Mouse (Mus musculus): ENCODE data around the gene Fos. TPM values are rescaled to one million over a fixed set of nuclear protein-coding genes. Genes with fewer than 3 reads are reported as not detected.
"Not testable (repeated sequence)": the region's sequence is repeated elsewhere in the genome, so short reads cannot be mapped to it uniquely, and the experiment has no call there.

Gene Fos
- total RNA-seq, 4 experiments from 2014 or later: 5.6 to 26.9 (median 8.4) TPM

DNA sequence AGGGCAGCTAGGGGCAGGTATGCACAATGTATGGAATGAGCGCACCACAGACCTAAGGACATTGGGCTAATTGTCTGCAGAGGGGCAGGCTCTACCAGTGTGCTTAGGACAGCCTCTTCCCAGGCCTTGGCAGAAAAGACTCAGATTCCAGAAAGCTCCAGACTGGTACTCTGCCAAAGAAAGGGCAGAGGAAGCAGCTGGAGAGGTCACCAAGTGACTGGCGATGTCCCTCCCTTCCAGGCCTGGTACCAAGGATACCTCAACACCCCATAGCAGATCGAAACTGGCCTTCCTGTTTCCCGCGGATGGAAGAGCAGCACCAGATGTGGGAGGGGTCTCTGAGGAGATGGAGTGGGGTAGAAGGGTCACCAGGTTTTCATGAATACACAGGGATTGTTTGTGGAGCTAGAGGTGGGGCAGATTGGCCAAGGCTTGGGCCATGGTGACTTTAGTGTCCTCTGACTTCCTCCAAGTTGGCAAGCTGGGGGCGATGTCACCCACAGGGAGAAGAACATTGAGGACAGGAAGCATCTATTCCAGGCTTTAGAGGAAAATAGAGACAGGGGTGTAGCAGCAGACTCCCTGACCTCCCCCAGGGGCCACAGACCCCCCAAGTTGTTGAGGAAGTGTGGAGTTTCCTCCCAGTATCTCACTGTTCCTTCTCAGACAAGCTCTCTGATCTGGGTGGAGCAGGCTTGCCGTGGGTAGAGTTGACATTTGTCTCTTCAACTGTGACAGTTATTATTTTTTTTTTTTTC is 49.1 kb downstream of the Fos start:
- DNase-seq (ENCODE audit: low spot score in 2 of 2): no peak

DNA sequence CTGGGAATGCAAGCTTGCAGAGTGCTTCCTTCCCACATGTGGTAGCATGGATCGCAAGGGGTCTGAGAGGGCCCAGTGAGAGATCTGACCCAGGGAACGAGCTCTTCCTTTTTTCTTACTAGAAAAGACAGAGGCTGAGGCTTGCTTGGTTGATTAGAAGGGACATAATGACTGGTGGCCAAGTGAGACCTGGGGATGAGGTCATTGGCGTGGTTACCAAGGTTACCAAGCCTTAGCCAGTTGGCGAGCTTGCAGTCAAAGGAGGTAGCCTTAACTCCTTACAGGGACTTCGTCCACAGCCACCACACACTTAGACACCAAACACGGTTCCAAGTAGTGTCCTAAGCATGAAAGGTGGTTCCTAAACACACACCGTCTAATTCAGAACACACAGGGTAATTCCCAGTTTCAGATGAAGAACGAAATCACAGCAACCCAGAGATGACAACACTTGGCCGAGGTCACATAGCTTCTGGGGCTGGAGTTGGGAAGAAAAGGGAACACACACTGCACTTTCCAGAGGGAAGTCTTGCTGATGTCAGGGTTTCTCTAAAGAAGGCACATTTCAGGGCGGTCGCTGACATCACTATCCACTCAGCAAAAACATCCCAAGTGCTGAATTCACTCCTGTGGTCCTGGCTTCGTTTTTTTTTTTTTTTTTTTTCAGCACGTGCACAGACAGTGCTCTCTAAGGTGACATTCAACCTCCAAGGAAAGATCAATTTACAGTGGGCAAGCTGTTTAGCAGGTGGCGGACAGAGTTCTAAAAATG is 49.9 kb downstream of the Fos start:
- no peak for DNase-seq (ENCODE audit: low spot score in 2 of 2)

DNA sequence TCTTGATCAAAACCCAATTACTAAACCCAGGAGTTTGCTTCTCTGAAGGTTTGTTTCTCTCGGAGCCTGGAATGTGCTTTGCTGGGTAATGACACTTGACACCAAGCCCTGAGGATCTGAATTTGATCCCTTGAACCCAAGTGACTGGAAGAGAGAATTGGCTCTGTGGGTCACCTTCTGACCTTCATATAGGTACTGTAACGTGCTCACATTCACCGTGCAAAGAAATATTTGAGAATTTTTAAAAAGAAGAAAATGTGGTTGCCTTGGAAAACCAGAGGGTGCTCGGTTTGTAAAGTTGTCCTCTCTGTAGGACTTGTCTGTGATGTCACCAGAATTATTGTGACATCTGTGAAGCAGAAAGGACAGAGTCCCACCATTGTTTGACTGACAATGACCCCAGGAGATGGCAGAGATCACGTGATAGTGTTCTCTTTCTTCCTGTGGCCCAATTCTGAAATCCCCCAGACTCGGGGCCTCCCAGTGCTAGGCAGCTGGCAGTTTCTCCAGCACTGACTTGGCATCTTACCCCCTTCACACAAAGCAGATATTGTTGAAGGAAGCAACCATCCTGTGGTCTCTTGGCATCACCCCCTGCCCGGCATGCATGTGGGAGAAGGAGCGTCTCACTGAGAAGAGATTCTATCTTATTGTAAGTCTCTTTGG is 50.6 kb downstream of the Fos start:
- no peak for DNase-seq (ENCODE audit: low spot score in 2 of 2)

DNA sequence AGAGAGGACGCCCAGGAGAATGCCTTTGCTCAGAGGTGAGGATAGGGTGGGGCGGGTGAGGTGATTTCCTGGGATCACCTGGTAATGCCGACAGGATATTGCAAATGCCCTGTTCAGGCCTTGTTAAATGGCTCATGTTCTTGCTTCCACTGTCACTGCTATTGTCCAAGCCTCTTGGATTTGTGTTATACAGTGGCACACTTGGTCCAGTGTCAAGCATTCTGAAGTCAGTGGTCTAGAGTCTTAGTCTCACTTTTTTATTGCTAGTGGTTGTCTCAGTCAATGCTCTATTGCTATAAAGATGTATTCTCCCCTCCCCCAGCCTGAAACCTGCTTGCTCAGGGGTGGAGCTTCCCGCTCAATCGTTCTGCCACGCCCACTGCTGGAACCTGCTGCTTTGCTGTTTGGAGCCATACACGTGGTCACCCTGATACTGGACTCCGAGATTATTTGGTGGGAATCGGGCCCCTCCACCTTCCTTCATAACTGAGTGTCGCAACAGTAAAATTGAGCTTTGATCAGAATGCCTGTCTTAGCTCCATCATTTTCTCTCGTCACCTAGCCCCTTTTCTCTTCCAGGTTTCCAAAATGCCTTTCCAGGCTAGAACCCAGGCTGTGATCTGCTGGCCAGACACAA is 51.3 kb downstream of the Fos start:
- not testable (repeated sequence) for DNase-seq (ENCODE audit: low spot score in 2 of 2)

Other genes with a start within 250 kb of the Fos start
- 10 to 100 TPM; 10.8 to 12.1 (median 11.7) TPM for gene Mlh3, start 203.3 kb upstream of the Fos start, total RNA-seq (2022)
- 10 to 100 TPM; 53.5 to 69.6 (median 58.9) TPM for gene Acyp1, start 185.5 kb upstream of the Fos start, total RNA-seq (2022)
- gene Zc2hc1c, start 185.3 kb upstream of the Fos start, total RNA-seq (2022): 1 to 10 TPM; 1.6 to 2.2 (median 1.8) TPM
- gene Nek9, start 134.5 kb upstream of the Fos start, total RNA-seq (2022): 100 to 1,000 TPM; 114 to 164 (median 126) TPM
- 100 to 1,000 TPM; 108 to 122 (median 116) TPM for gene Tmed10, start 99.0 kb upstream of the Fos start, total RNA-seq (2022)
- 1 to 10 TPM; 3.0 to 4.5 (median 3.8) TPM for gene Jdp2, start 125.1 kb downstream of the Fos start, total RNA-seq (2022)
- not detected for gene Batf, start 212.8 kb downstream of the Fos start, total RNA-seq (2022)